Comparison of ENCODE assay signal across 23 mouse cellular contexts in the genomic region with DNA sequence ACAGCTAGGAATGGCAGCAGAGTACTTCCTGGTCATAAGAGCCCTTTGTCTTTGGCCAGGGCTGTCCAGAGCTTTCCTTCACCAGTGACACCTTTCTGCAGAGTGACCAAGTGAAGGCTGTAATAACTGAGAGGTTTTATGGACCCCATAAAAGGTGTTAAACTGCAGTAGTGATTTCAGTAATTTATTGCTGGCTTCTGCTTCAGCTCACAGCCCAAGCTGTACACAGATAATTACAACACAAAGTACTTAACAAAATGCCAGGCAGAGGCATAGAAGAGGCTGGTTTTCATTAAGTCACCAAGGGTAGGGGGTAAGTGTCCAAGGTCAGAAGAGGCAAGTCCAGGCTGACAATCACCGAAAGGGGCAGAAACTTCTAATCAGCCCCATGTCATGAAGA.
A peak's percentile ranks its signal among the peaks of the same experiment; 100 is the strongest.
DNase-seq lines count a peak whose midpoint lies in the region; ATAC-seq lines count a peak whose summit lies in the region.
"Had no signal": no experiment of that assay in that cellular context is flagged by ENCODE, and none has a peak within 500 bp of the region (broad histone marks: within the 10 kb centered on the region; RNA-seq: fewer than 3 reads in every experiment).

No protein-coding gene starts in this region.

- H3K4me3 ChIP-seq in forebrain, embryonic 13.5 days, result no peak overlapping the region
- H3K4me3 ChIP-seq in forebrain, embryonic 12.5 days (replicated peaks), result no peak overlapping the region
- H3K4me3 ChIP-seq in kidney, embryonic 15.5 days (replicated peaks), result no peak overlapping the region
- no peak overlapping the region for H3K4me3 ChIP-seq in neural tube, embryonic 14.5 days (ENCODE audit: low read depth, low read length)
- H3K4me3 ChIP-seq: embryonic facial prominence, embryonic 12.5 days; heart, embryonic 10.5 days; hindbrain, embryonic 13.5 days had no signal

- 84% methylated on average over 1 of the region's 1 CpGs for WGBS in forebrain, embryonic 13.5 days
- 73% methylated on average over 1 of the region's 1 CpGs for WGBS in forebrain, embryonic 12.5 days
- WGBS in kidney, embryonic 15.5 days, result 35% methylated on average over 1 of the region's 1 CpGs
- WGBS in large intestine, adult 2 months, result 23% methylated on average over 1 of the region's 1 CpGs
- WGBS in neural tube, embryonic 14.5 days, result 65% methylated on average over 1 of the region's 1 CpGs

- no peaks in the 10 kb centered on the region for H3K36me3 ChIP-seq in forebrain, embryonic 13.5 days (ENCODE audit: poor library complexity, severe bottlenecking)
- no peaks in the 10 kb centered on the region for H3K36me3 ChIP-seq in forebrain, embryonic 12.5 days (replicated peaks)
- H3K36me3 ChIP-seq in kidney, embryonic 15.5 days, result no peaks in the 10 kb centered on the region
- no peaks in the 10 kb centered on the region for H3K36me3 ChIP-seq in neural tube, embryonic 14.5 days (ENCODE audit: control insufficient read depth, insufficient read depth, low read length)
- H3K36me3 ChIP-seq: embryonic facial prominence, embryonic 12.5 days; G1E; heart, embryonic 10.5 days; hindbrain, embryonic 13.5 days had no signal

- ATAC-seq in forebrain, embryonic 13.5 days, result no peak
- no peak for ATAC-seq in forebrain, embryonic 12.5 days (ENCODE audit: low FRiP score)
- ATAC-seq in kidney, embryonic 15.5 days (replicated peaks; ENCODE audit: low FRiP score), result peak; percentile 34; the same call in 1 of the 2 replicates
- ATAC-seq in neural tube, embryonic 14.5 days (ENCODE audit: low read depth), result peak; percentile 75
- ATAC-seq: CD4-positive, CD25-positive, alpha-beta regulatory T cell, adult 4 months; forebrain, embryonic 14.5 days had no signal

- no peak overlapping the region for H3K9ac ChIP-seq in forebrain, embryonic 13.5 days
- H3K9ac ChIP-seq in forebrain, embryonic 12.5 days, result no peak overlapping the region
- no peak overlapping the region for H3K9ac ChIP-seq in kidney, embryonic 15.5 days
- no peak overlapping the region for H3K9ac ChIP-seq in neural tube, embryonic 14.5 days (replicated peaks; ENCODE audit: low read depth, low read length)
- H3K9ac ChIP-seq: embryonic facial prominence, embryonic 12.5 days; hindbrain, embryonic 13.5 days had no signal

- no peaks in the 10 kb centered on the region for H3K27me3 ChIP-seq in forebrain, embryonic 13.5 days
- no peaks in the 10 kb centered on the region for H3K27me3 ChIP-seq in forebrain, embryonic 12.5 days
- no peaks in the 10 kb centered on the region for H3K27me3 ChIP-seq in kidney, embryonic 15.5 days
- H3K27me3 ChIP-seq in neural tube, embryonic 14.5 days (ENCODE audit: control insufficient read depth, insufficient read depth, low read length), result no peaks in the 10 kb centered on the region
- H3K27me3 ChIP-seq: embryonic facial prominence, embryonic 12.5 days; hindbrain, embryonic 13.5 days had no signal

- no peak for DNase-seq in kidney, postnatal 36 days
- DNase-seq in large intestine, adult 2 months (ENCODE audit: low read depth, low spot score), result peak; percentile 1
- DNase-seq in left cerebral cortex, adult 11 months (ENCODE audit: low spot score), result no peak
- no peak for DNase-seq in natural killer cell, adult 2 months (ENCODE audit: low spot score in 2 of 2)
- DNase-seq: adrenal gland, postnatal 10 days; B cell, adult 2 months; cerebellum, adult 11 months; cerebellum, adult 9-10 months; cerebellum, postnatal 25 days; gastrocnemius, postnatal 10 days; heart, adult 18-20 months; heart, postnatal 10 days; heart, postnatal 4 days had no signal

- no peaks in the 10 kb centered on the region for H3K9me3 ChIP-seq in forebrain, embryonic 13.5 days (replicated peaks)
- H3K9me3 ChIP-seq in forebrain, embryonic 12.5 days, result no peaks in the 10 kb centered on the region
- no peaks in the 10 kb centered on the region for H3K9me3 ChIP-seq in kidney, embryonic 15.5 days (replicated peaks)
- no peaks in the 10 kb centered on the region for H3K9me3 ChIP-seq in neural tube, embryonic 14.5 days (ENCODE audit: control insufficient read depth, low read length)
- H3K9me3 ChIP-seq: embryonic facial prominence, embryonic 12.5 days; G1E; heart, embryonic 10.5 days; hindbrain, embryonic 13.5 days had no signal

- no peaks in the 10 kb centered on the region for H3K4me1 ChIP-seq in forebrain, embryonic 13.5 days
- peaks cover 9% of the 10 kb centered on the region for H3K4me1 ChIP-seq in forebrain, embryonic 12.5 days
- H3K4me1 ChIP-seq in kidney, embryonic 15.5 days, result peaks cover 14% of the 10 kb centered on the region
- peaks cover 4% of the 10 kb centered on the region; the same call in 1 of the 2 replicates for H3K4me1 ChIP-seq in neural tube, embryonic 14.5 days (ENCODE audit: control insufficient read depth, insufficient read depth, low read length)
- H3K4me1 ChIP-seq: embryonic facial prominence, embryonic 12.5 days had no signal

- H3K27ac ChIP-seq in forebrain, embryonic 13.5 days, result 0 out of 2 replicates have a peak overlapping the region, but pooled peaks have one; percentile 12
- no peak overlapping the region for H3K27ac ChIP-seq in forebrain, embryonic 12.5 days
- no peak overlapping the region for H3K27ac ChIP-seq in kidney, embryonic 15.5 days
- H3K27ac ChIP-seq in neural tube, embryonic 14.5 days (ENCODE audit: low read depth, low read length), result peak overlapping the region; percentile 13; the same call in 1 of the 2 replicates
- H3K27ac ChIP-seq: embryonic facial prominence, embryonic 12.5 days; heart, embryonic 10.5 days; hindbrain, embryonic 13.5 days had no signal

- H3K4me2 ChIP-seq in forebrain, embryonic 13.5 days, result no peak overlapping the region
- no peak overlapping the region for H3K4me2 ChIP-seq in forebrain, embryonic 12.5 days
- H3K4me2 ChIP-seq in kidney, embryonic 15.5 days, result no peak overlapping the region
- H3K4me2 ChIP-seq in neural tube, embryonic 14.5 days (ENCODE audit: low read depth, low read length), result no peak overlapping the region
- H3K4me2 ChIP-seq: embryonic facial prominence, embryonic 12.5 days; hindbrain, embryonic 13.5 days had no signal

Comparison
In these comparisons a context has a peak if more than half of its experiments do, and no peak if none do; other contexts are left out.
1. H3K27ac ChIP-seq: peak in forebrain, embryonic 13.5 days (single experiment) and neural tube, embryonic 14.5 days (single experiment); none in forebrain, embryonic 12.5 days (single experiment) and kidney, embryonic 15.5 days (single experiment).
2. ATAC-seq: peak in kidney, embryonic 15.5 days (single experiment) and neural tube, embryonic 14.5 days (single experiment); none in forebrain, embryonic 13.5 days (single experiment) and forebrain, embryonic 12.5 days (single experiment).